Mouse (Mus musculus) forelimb bud, embryonic 11.5 days (tissue): ENCODE measurements around the gene Phospho2.
"Not testable (repeated sequence)": the region's sequence is repeated elsewhere in the genome, so short reads cannot be mapped to it uniquely, and the experiment has no call there.

ENCODE experiments used
- DNase-seq: peaks from one replicate; pipeline ENCODE4 v3.0.0-alpha.2; 2012; ENCODE audit warnings: low read depth, low spot score

Gene Phospho2

GRCm38 (mm10) chr2:69789429-69790069, at the start of gene Phospho2, which contains the start of gene Ccdc173:
Gene Phospho2 (plus strand): TSS chr2:69789623.
Gene Ccdc173 (minus strand): TSS chr2:69789575.
- DNase-seq = peak; percentile 99

- no peak for DNase-seq
These were observed 44.3 kb upstream of the Phospho2 start for GRCm38 (mm10) chr2:69745091-69745490.

- DNase-seq = no peak
These were observed 28.4 kb upstream of the Phospho2 start for GRCm38 (mm10) chr2:69760980-69761379.

- DNase-seq = no peak
These were observed 26.1 kb upstream of the Phospho2 start for GRCm38 (mm10) chr2:69763340-69763739.

GRCm38 (mm10) chr2:69764716-69765115, 24.7 kb upstream of the Phospho2 start:
- no peak for DNase-seq

GRCm38 (mm10) chr2:69773331-69773730, 16.1 kb upstream of the Phospho2 start:
- no peak for DNase-seq

GRCm38 (mm10) chr2:69777985-69778835, 11.2 kb upstream of the Phospho2 start:
- DNase-seq = no peak

GRCm38 (mm10) chr2:69778836-69779177, 10.6 kb upstream of the Phospho2 start:
- peak; percentile 11 for DNase-seq

- no peak for DNase-seq
These were observed 449 bp upstream of the Phospho2 start for GRCm38 (mm10) chr2:69788974-69789373.

- peak; percentile 90 for DNase-seq
These were observed 862 bp downstream of the Phospho2 start for GRCm38 (mm10) chr2:69790285-69790684.

GRCm38 (mm10) chr2:69790722-69791121, 1.3 kb downstream of the Phospho2 start:
- DNase-seq = no peak

GRCm38 (mm10) chr2:69802911-69803312, 13.5 kb downstream of the Phospho2 start:
- no peak for DNase-seq

GRCm38 (mm10) chr2:69803756-69804155, 14.3 kb downstream of the Phospho2 start:
- no peak for DNase-seq

GRCm38 (mm10) chr2:69804663-69805062, 15.2 kb downstream of the Phospho2 start:
- not testable (repeated sequence) for DNase-seq

GRCm38 (mm10) chr2:69810169-69810568, 20.7 kb downstream of the Phospho2 start:
- DNase-seq = no peak

- DNase-seq = not testable (repeated sequence)
These were observed 21.9 kb downstream of the Phospho2 start for GRCm38 (mm10) chr2:69811349-69811748.

GRCm38 (mm10) chr2:69816575-69816974, 27.2 kb downstream of the Phospho2 start:
- DNase-seq = no peak

GRCm38 (mm10) chr2:69818350-69819085, 29.1 kb downstream of the Phospho2 start:
- DNase-seq = no peak

GRCm38 (mm10) chr2:69820201-69820600, 30.8 kb downstream of the Phospho2 start:
- DNase-seq = no peak

- peak; percentile 14 for DNase-seq
These were observed 32.3 kb downstream of the Phospho2 start, which contains the start of gene Klhl23 for GRCm38 (mm10) chr2:69821711-69822110. Gene Klhl23 (plus strand): TSS chr2:69821944.

GRCm38 (mm10) chr2:69822361-69823128, 33.1 kb downstream of the Phospho2 start:
- DNase-seq = peak; percentile 63
